In the genomic region with DNA sequence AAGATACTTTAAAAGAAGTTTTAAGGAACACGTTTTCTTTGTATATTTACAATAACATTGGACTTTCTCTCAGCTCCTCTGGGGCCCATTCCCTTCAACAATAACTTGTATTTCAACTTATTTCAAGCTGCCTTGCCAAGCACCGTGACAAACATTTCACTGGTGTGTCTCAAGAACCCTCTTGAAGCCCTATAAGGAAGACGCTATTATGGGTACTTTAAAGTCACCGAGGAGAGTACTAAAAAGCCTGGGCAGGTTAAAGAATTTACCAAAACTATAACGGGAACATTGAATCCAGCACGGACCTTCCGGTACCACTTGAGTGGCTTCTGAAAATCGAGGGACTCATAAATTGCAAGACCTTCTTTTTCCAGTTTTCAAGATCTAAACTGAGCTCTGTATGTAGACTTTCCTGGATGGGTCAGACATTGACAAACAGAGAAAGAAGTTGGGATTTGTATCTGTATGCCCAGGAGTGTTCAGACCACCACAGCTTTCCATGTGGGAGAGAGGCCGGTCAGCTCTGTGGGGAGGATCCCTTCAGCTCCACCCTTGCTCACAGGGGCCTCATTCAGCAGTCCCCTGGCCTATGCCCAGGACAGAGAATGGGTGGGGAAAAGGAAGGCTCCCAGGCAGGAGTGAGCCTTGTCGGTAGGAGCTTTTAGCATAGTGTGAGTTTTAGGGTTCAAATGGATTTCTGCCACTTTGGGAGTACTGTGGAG, we compare ENCODE assay signal across 8 mouse cellular contexts. TPM values are rescaled to one million over a fixed set of nuclear protein-coding genes. Genes with fewer than 3 reads are reported as not detected.
DNase-seq lines count a peak whose midpoint lies in the region; ATAC-seq and TF ChIP-seq lines count a peak whose summit lies in the region.

No protein-coding gene starts in this region.

- H3K4me3 ChIP-seq in cortical plate, adult 2 months (ENCODE audit: insufficient read depth, low read length): peak overlapping the region; percentile 95
- H3K4me3 ChIP-seq in heart, embryonic 16.5 days (ENCODE audit: low read length): peak overlapping the region; percentile 85
- H3K4me3 ChIP-seq in lung, adult 2 months (replicated peaks; ENCODE audit: extremely low read depth, low read depth, low read length): peak overlapping the region; percentile 1
- peak overlapping the region; percentile 78 for H3K4me3 ChIP-seq in stomach, embryonic 16.5 days (replicated peaks; ENCODE audit: low read length)

- no peak for TF ChIP-seq POLR2A in cortical plate, adult 2 months (IDR thresholded peaks at IDR 0.05; ENCODE audit: extremely low read depth, insufficient read depth, low read length)
- TF ChIP-seq POLR2A in lung, adult 2 months (IDR thresholded peaks at IDR 0.05; ENCODE audit: borderline replicate concordance, extremely low read depth, low read depth, low read length): no peak

- TF ChIP-seq CTCF in cortical plate, adult 2 months (IDR thresholded peaks at IDR 0.05; ENCODE audit: extremely low read depth, insufficient read depth, low read length): no peak
- TF ChIP-seq CTCF in lung, adult 2 months (IDR thresholded peaks at IDR 0.05; ENCODE audit: insufficient read depth, low read length): no peak

- WGBS in heart, embryonic 16.5 days: 23% methylated on average over 10 of the region's 10 CpGs
- 52% methylated on average over 10 of the region's 10 CpGs for WGBS in lung, adult 2 months
- 47% methylated on average over 10 of the region's 10 CpGs for WGBS in stomach, embryonic 16.5 days

- H3K4me1 ChIP-seq in cortical plate, adult 2 months (ENCODE audit: control insufficient read depth, insufficient read depth, low read length): peaks cover 4% of the 10 kb centered on the region; the same call in 1 of the 2 replicates
- peaks cover 27% of the 10 kb centered on the region for H3K4me1 ChIP-seq in heart, embryonic 16.5 days (ENCODE audit: control insufficient read depth, insufficient read depth, low read length)
- no peaks in the 10 kb centered on the region for H3K4me1 ChIP-seq in lung, adult 2 months (ENCODE audit: control insufficient read depth, insufficient read depth, low read length)
- H3K4me1 ChIP-seq in stomach, embryonic 16.5 days (ENCODE audit: control insufficient read depth, insufficient read depth, low read length): 0 out of 2 replicates have a peak, but pooled peaks cover 3% of the 10 kb centered on the region

- no peak for ATAC-seq in cerebellum, adult (ENCODE audit: insufficient number of reproducible peaks, low FRiP score, low TSS enrichment)
- ATAC-seq in heart, embryonic 16.5 days (replicated peaks; ENCODE audit: extremely low read depth, insufficient read depth, low FRiP score): no peak
- ATAC-seq in stomach, embryonic 16.5 days (ENCODE audit: insufficient read depth, low FRiP score): no peak

- peak; percentile 13 to 24 for DNase-seq in cerebellum, postnatal 25 days
- DNase-seq in lung, adult 2 months: peak; percentile 25
- no peak for DNase-seq in urinary bladder, postnatal 25 days (ENCODE audit: low spot score)
- DNase-seq in thymus, postnatal 25 days: no peak

- no peaks in the 10 kb centered on the region for H3K9me3 ChIP-seq in heart, embryonic 16.5 days (replicated peaks; ENCODE audit: control insufficient read depth, low read length)
- no peaks in the 10 kb centered on the region for H3K9me3 ChIP-seq in stomach, embryonic 16.5 days (replicated peaks; ENCODE audit: control insufficient read depth, low read length)

- peak overlapping the region; percentile 68 for H3K4me2 ChIP-seq in heart, embryonic 16.5 days (ENCODE audit: low read depth, low read length)
- H3K4me2 ChIP-seq in stomach, embryonic 16.5 days (ENCODE audit: low read depth, low read length): peak overlapping the region; percentile 77

- H3K36me3 ChIP-seq in heart, embryonic 16.5 days (ENCODE audit: control insufficient read depth, insufficient read depth): no peaks in the 10 kb centered on the region
- H3K36me3 ChIP-seq in stomach, embryonic 16.5 days (ENCODE audit: control insufficient read depth, insufficient read depth, low read length): no peaks in the 10 kb centered on the region

- H3K27me3 ChIP-seq in heart, embryonic 16.5 days (ENCODE audit: control insufficient read depth, insufficient read depth, low read length): no peaks in the 10 kb centered on the region
- no peaks in the 10 kb centered on the region for H3K27me3 ChIP-seq in stomach, embryonic 16.5 days (ENCODE audit: control insufficient read depth, insufficient read depth, low read length)

- peak overlapping the region; percentile 25; the same call in 1 of the 2 replicates for H3K27ac ChIP-seq in cortical plate, adult 2 months (ENCODE audit: insufficient read depth, low read length)
- peak overlapping the region; percentile 100 for H3K27ac ChIP-seq in heart, embryonic 16.5 days (ENCODE audit: low read length)
- H3K27ac ChIP-seq in stomach, embryonic 16.5 days (ENCODE audit: low read length): peak overlapping the region; percentile 97

- peak overlapping the region; percentile 97 for H3K9ac ChIP-seq in heart, embryonic 16.5 days (ENCODE audit: low read length)
- H3K9ac ChIP-seq in stomach, embryonic 16.5 days (ENCODE audit: low read length): peak overlapping the region; percentile 51; the same call in 1 of the 2 replicates

RNA-seq across cellular contexts. Expression of a gene that starts 1.1 kb away (rescaled TPM):
- polyA plus RNA-seq in cortical plate, adult 2 months (2012; rRNA removed): 3.5 and 4.8 TPM in 2 replicates
- polyA plus RNA-seq in heart, embryonic 16.5 days (2015; fragmentation: Nextera tagmentation; extraction: Ambion mirVana): 28.3 and 31.9 TPM in 2 replicates
- 0.38 and 0.52 TPM in 2 replicates for polyA plus RNA-seq in lung, adult 2 months (2012; rRNA removed)
- polyA plus RNA-seq in stomach, embryonic 16.5 days (2015; fragmentation: Nextera tagmentation; extraction: Ambion mirVana): 26.3 and 33.6 TPM in 2 replicates

RNA-seq across cellular contexts. Expression of a gene that starts 1.5 kb away (rescaled TPM):
- polyA plus RNA-seq in cortical plate, adult 2 months (2012; rRNA removed): 60.8 and 61.0 TPM in 2 replicates
- polyA plus RNA-seq in heart, embryonic 16.5 days (2015; fragmentation: Nextera tagmentation; extraction: Ambion mirVana): 291 and 294 TPM in 2 replicates
- polyA plus RNA-seq in lung, adult 2 months (2012; rRNA removed): 31.4 and 45.2 TPM in 2 replicates
- 129 and 137 TPM in 2 replicates for polyA plus RNA-seq in stomach, embryonic 16.5 days (2015; fragmentation: Nextera tagmentation; extraction: Ambion mirVana)

Comparison
In these comparisons a context has a peak if more than half of its experiments do, and no peak if none do; other contexts are left out.
1. DNase-seq: peak in cerebellum, postnatal 25 days (2 of 2) and lung, adult 2 months (single experiment); none in urinary bladder, postnatal 25 days (single experiment) and thymus, postnatal 25 days (single experiment).
2. H3K27ac ChIP-seq: peak in every context shown above with its lines; median percentile 100 in heart, embryonic 16.5 days; 97 in stomach, embryonic 16.5 days; 25 in cortical plate, adult 2 months.
3. H3K4me3 ChIP-seq: peak in every context shown above with its lines; median percentile 95 in cortical plate, adult 2 months; 85 in heart, embryonic 16.5 days; 78 in stomach, embryonic 16.5 days; 1 in lung, adult 2 months.